Mouse (Mus musculus) heart, postnatal 0 days (tissue): ENCODE measurements around the gene Slc26a8.

Source experiments
- CTCF ChIP-seq: IDR thresholded peaks from 2 replicates; pipeline ENCODE4 v1.5.1; 2016; ENCODE audit warnings: antibody characterized with exemption, control low read depth, low read depth
- EP300 ChIP-seq: IDR thresholded peaks from 2 replicates; pipeline ENCODE4 v1.6.1; 2016; ENCODE audit warnings: antibody characterized with exemption, low read depth

GRCm38 (mm10) chr17:28714006-28714405 lies 24.0 kb upstream of the Slc26a8 start:
- TF ChIP-seq EP300, result no peak
- TF ChIP-seq CTCF, result no peak
